Mouse (Mus musculus) heart, postnatal 0 days (tissue): ENCODE measurements around the gene Dnah3.

Source experiments
- CTCF ChIP-seq: IDR thresholded peaks from 2 replicates; pipeline ENCODE4 v1.5.1; 2016; ENCODE audit warnings: antibody characterized with exemption, control low read depth, low read depth
- EP300 ChIP-seq: IDR thresholded peaks from 2 replicates; pipeline ENCODE4 v1.6.1; 2016; ENCODE audit warnings: antibody characterized with exemption, low read depth

DNA sequence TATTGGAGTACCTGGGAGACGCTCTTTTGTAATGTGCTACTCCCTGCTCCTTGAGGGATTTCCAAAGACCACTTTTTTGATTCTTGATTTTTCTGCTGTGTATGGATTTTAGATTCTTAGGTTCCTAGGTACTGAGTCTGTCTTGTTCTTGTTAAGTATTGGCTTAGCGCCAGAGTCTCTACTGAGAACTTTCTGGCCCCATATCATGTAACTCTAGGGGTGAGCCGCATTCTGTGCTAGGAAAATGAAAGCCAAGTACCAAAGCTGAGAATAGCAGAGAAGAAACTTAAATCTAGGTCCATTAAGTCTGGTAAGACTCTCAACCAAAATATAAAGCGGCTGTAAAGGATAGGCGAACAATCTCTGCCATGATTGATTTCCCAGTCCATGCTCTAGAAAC lies 21.9 kb upstream of the Dnah3 start:
- TF ChIP-seq CTCF (no peak), EP300 (no peak)
